Mouse (Mus musculus) embryonic fibroblast, embryonic 13.5 days (primary cell): ENCODE data around the gene Ptpre. TPM values are rescaled to one million over a fixed set of nuclear protein-coding genes. Genes with fewer than 3 reads are reported as not detected.
A peak's percentile ranks its signal among the peaks of the same experiment; 100 is the strongest.
"Not testable (repeated sequence)": the region's sequence is repeated elsewhere in the genome, so short reads cannot be mapped to it uniquely, and the experiment has no call there.

ENCODE experiments used
- H3K27ac ChIP-seq: 2 replicates; pipeline ENCODE4 v1.5.1; 2012; ENCODE audit warnings: low read length, control low read depth, inconsistent platforms; ENCODE audit not compliant: insufficient read depth
- H3K4me1 ChIP-seq: 2 replicates; pipeline ENCODE4 v1.6.1; 2011; ENCODE audit warnings: low read length; ENCODE audit not compliant: control insufficient read depth, insufficient read depth
- H3K4me3 ChIP-seq: 2 replicates; pipeline ENCODE4 v1.5.1; 2011; ENCODE audit warnings: mild to moderate bottlenecking, control low read depth, low read length; ENCODE audit not compliant: insufficient read depth
- CTCF ChIP-seq: IDR thresholded peaks from 2 replicates; pipeline ENCODE4 v1.5.1; 2011; ENCODE audit warnings: mild to moderate bottlenecking, control low read depth, low read length, moderate library complexity, borderline replicate concordance; ENCODE audit not compliant: insufficient read depth
- POLR2A ChIP-seq: IDR thresholded peaks from 2 replicates; pipeline ENCODE4 v1.6.1; 2011; ENCODE audit warnings: low read depth, mild to moderate bottlenecking, control low read depth, low read length, moderate library complexity
- polyA plus RNA-seq: library from polyadenylated mRNA; stranded (reverse); fragments of >200 nt; gene quantifications from 2 replicates; pipeline ENCODE4 v1.2.4, GENCODE M21; 2011; ENCODE audit warnings: low read depth; ENCODE audit not compliant: missing spikeins, insufficient read length

Gene Ptpre
- polyA plus RNA-seq, 1 experiment: 3.2 TPM

- Histone ChIP-seq H3K4me1 (peaks cover 7% of the 10 kb centered on the region; the same call in 1 of the 2 replicates), H3K27ac (no peak overlapping the region), H3K4me3 (no peak overlapping the region)
- no peak for TF ChIP-seq POLR2A
- no peak for TF ChIP-seq CTCF
Observed at GRCm38 (mm10) chr7:135602881-135603523, 65.7 kb downstream of the Ptpre start.

DNA sequence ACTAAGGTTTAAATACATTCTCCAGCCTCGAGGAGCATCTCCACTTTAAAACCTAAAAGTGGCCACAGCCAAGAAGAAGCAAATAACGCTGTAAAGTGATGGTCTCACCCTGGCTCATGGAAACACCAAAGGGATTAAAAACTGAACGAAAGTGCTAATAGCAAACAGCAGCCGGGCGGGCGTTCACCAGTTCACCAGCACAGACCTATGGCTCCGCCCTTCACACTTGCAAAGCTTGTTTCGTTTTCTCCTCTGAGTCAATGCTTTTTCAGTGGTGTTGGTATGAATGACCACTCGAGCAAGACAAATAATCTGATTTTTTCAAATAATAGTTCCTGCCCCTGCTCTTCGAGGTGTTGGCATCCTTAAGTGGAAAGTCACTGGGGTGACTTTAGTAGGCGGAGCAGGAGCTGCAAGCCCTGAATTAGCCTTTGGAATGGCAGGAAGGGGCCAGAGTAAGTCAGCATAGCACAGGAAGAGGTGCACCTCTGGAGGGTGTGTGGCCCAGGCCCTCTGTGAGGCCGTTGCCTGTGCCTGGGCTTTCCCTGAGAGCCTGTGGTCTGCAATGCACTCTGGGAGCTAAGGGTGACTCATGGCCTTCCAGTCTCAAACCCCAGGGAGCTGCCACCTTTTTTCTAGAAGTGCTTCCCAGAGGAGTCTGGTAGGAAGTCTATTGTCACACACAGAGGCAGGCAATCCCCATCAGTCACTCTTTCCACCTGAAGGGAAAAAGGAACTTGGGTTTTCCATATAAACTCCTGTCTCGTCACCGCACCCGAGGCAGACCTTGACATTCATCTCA is 67.9 kb downstream of the Ptpre start:
- TF ChIP-seq CTCF (no peak), POLR2A (peak; percentile 69)
- Histone ChIP-seq H3K27ac (peak overlapping the region; percentile 91), H3K4me3 (no peak overlapping the region; the same call in 1 of the 2 replicates), H3K4me1 (peaks cover 21% of the 10 kb centered on the region)

- Histone ChIP-seq H3K4me3 (no peak overlapping the region), H3K27ac (peak overlapping the region; percentile 91), H3K4me1 (peaks cover 26% of the 10 kb centered on the region)
- TF ChIP-seq CTCF: no peak
- TF ChIP-seq POLR2A: no peak
Observed at GRCm38 (mm10) chr7:135605804-135606072, 68.5 kb downstream of the Ptpre start.

DNA sequence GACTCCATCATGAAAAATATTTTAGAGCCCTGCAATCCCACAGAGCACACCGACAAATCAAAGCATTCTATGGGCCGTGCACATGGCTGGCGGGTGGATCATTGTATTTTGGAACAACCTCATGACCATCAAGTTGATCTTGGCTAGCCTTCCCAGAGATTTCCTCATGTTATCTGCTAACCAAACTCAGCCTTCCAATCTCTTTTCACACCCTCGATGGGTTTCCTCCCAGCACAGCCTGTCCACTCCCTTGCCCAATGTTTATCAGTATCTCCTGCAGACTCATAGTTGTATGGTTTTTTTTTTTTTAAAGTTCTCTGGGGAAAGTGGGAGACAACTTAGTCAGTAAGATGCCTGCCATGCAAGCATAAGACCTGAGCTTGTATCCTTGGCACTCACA is 70.9 kb downstream of the Ptpre start:
- H3K4me1 ChIP-seq: peaks cover 44% of the 10 kb centered on the region
- TF ChIP-seq CTCF (no peak), POLR2A (no peak)
- no peak overlapping the region for H3K27ac ChIP-seq
- H3K4me3 ChIP-seq: no peak overlapping the region

DNA sequence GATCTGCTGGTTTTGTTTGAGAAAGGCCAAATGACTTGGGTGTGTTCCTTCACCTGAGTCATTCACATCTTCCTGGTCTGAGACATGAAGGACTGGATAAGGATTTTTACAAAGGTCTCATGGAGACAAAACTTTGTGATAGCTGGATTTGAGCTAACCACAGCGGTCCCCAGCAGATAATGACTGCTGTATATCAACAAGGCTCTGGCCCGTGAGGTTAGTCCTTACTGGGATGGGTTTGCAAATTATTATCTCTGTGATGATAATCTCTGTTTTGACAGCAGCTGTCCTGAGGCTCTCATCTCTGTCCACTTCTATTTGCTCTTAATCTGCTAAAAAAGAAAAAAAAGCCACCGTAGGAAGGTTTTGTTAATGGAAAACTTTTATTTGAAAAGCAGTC is 71.7 kb downstream of the Ptpre start:
- H3K4me3 ChIP-seq: no peak overlapping the region
- H3K27ac ChIP-seq: peak overlapping the region; percentile 78; the same call in 1 of the 2 replicates
- peaks cover 44% of the 10 kb centered on the region for H3K4me1 ChIP-seq
- no peak for TF ChIP-seq POLR2A
- TF ChIP-seq CTCF: no peak

DNA sequence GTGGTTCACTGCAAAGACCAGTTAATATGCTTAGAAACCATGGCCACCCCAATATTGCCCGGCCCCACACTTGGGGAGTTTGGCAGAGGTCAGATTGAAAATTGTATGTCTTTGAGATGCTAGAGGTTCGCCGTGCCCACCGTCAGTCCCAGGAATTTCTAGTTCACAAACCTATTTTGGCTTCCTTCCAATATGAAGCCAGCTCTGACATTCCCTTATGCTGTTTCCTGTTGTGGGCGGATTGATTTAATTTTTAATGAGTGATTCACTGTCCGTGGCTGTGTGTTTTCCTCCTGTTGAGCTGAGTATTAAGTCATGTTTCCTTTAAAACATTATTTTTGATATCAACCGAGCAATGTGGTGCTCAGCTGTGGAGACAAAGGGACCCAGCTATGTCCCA is 72.4 kb downstream of the Ptpre start:
- H3K4me3 ChIP-seq: no peak overlapping the region
- TF ChIP-seq POLR2A: no peak
- H3K27ac ChIP-seq: peak overlapping the region; percentile 78
- peaks cover 43% of the 10 kb centered on the region for H3K4me1 ChIP-seq

- Histone ChIP-seq H3K4me3 (no peak overlapping the region), H3K27ac (no peak overlapping the region; the same call in 1 of the 2 replicates)
- no peak for TF ChIP-seq POLR2A
- TF ChIP-seq CTCF: no peak
Observed at GRCm38 (mm10) chr7:135612276-135612675, 75.0 kb downstream of the Ptpre start.

GRCm38 (mm10) chr7:135612801-135613200 is 75.5 kb downstream of the Ptpre start:
- Histone ChIP-seq H3K27ac (no peak overlapping the region; the same call in 1 of the 2 replicates), H3K4me3 (no peak overlapping the region), H3K4me1 (peaks cover 37% of the 10 kb centered on the region)
- TF ChIP-seq CTCF: no peak
- TF ChIP-seq POLR2A: no peak

More at GRCm38 (mm10) chr7:135612276-135612675, 75.0 kb downstream of the Ptpre start:
- peaks cover 37% of the 10 kb centered on the region for H3K4me1 ChIP-seq

GRCm38 (mm10) chr7:135613380-135613779 is 76.1 kb downstream of the Ptpre start:
- peaks cover 37% of the 10 kb centered on the region for H3K4me1 ChIP-seq
- no peak for TF ChIP-seq POLR2A
- TF ChIP-seq CTCF: no peak
- H3K27ac ChIP-seq: no peak overlapping the region
- H3K4me3 ChIP-seq: no peak overlapping the region

DNA sequence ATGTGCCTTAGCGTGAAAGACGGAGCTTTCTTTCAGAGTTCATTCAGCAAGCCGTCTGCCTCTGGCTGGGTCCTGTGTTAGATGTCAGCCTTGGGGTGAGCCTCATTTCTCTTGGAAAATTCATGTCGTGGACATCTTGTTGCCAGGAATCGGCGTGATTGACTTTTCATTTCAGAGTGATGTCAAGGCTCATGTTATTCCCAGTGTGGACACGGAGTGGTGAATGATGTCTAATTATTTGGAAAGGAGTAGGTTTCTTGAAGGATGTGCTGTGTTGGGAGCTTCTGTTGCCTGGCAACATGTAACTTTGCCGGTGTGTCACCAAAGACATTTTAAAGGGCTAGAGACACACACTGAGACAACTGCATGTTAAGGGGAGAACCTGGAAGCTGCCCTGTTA is 77.6 kb downstream of the Ptpre start:
- H3K27ac ChIP-seq: no peak overlapping the region
- TF ChIP-seq CTCF: no peak
- TF ChIP-seq POLR2A: no peak
- H3K4me1 ChIP-seq: peaks cover 27% of the 10 kb centered on the region

DNA sequence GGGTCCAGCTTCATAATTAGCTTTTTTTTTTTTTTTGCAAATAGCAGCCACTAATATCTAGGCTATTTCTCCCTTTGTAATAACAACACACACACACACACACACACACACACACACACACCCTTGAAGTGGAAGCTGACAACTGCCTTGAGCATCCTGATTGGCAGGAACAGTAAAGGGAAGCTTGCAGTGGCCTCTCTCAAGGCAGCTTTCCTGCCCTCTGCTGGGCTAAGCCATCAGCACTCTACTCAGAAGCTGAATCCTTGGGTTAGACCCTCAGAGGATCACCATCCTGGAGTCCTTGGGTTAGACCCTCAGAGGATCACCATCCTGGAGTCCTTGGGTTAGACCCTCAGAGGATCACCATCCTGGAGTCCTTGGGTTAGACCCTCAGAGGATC is 79.2 kb downstream of the Ptpre start:
- not testable (repeated sequence) for H3K4me3 ChIP-seq, H3K27ac ChIP-seq
- peaks cover 15% of the 10 kb centered on the region for H3K4me1 ChIP-seq

More for the DNA sequence above, 77.6 kb downstream of the Ptpre start:
- H3K4me3 ChIP-seq: no peak overlapping the region
